Mouse (Mus musculus) forelimb bud, embryonic 11.5 days (tissue): ENCODE results near the gene Zfp683.

Source experiments
- DNase-seq: peaks from one replicate; pipeline ENCODE4 v3.0.0-alpha.2; 2012; ENCODE audit warnings: low read depth, low spot score

Gene Zfp683

DNA sequence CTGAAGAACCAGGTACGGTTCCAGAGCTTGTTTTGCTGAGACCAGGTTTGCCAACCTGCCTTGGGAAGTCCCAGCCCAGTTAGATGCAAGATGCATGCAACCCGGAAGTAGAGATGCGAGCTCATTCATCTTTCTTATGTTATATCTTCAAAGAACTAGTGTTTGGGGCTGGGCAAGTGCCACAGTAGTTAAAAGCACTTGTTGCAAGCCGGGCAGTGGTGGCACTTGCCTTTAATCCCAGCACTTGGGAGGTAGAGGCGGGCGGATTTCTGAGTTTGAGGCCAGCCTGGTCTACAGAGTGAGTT, 37.5 kb downstream of the Zfp683 start:
- DNase-seq = no peak

DNA sequence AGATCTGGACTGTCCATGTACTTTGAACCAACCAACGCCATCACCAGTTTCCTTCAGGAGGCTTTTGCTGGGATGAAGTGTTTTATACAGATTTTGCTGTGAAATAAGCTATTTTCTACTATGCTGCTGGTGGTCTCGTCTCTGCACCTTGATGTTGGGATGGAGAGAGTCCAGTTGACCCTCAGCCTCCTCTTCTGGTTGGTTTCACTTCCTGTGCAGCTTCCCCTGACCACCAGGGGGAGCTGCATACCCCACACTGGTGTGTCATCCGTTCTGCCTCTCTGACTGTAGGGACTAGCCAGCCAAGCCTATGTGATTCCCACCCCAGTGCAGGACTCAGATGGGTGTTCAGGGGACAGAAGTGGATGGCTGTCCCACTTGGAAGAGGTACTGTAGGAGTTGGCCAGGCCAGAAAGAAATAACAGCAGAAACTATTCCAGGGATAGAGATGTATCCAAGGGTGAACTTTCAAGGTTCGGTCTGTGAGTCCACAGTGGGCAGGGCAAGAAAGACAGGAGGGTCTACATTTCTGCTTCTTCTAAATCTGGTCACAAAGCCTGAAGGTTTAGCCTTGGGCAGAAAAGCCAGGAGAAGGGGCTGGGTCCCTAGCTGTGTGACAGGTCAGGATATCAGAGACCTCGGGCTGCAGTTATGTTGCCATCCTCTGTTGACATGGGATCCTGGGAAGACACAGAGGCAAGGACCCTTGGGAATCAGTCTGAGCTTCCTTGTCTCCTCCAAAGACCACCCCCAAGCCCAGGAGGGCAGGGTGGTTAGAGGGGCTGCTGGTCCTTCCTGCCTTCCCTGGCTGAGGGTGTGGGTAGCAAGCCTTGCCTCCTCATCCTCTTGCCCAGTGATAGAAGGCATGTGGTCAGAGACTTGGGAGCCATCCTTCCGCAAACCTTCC, 39.0 kb downstream of the Zfp683 start:
- DNase-seq = peak; percentile 30

DNA sequence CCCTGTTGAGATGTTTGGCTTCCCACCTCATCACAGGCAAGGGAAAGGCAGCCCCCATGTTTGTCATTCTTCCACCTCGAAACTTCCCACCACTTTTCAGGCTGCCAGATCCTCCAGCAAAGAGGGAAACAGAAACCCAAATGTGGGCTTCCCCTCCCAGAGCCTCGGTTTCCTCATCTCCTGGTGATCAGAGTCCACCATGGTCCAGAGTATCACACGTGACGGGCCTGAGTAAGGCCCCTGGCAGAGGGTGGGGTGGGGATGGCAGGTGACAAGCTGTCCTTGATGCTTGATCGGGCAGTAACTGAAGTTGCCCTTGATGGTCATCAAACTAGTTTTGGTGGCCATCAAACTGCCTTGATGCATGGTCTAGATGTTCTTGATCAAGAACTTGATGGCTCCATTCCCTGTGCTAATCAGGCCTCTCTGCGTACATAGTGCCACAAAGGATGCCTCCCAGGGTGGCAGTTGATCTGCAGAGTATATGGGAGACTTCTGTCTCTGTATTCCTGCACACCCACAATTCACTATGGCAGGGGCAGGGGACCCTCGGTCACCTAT, 40.4 kb downstream of the Zfp683 start:
- DNase-seq = no peak

DNA sequence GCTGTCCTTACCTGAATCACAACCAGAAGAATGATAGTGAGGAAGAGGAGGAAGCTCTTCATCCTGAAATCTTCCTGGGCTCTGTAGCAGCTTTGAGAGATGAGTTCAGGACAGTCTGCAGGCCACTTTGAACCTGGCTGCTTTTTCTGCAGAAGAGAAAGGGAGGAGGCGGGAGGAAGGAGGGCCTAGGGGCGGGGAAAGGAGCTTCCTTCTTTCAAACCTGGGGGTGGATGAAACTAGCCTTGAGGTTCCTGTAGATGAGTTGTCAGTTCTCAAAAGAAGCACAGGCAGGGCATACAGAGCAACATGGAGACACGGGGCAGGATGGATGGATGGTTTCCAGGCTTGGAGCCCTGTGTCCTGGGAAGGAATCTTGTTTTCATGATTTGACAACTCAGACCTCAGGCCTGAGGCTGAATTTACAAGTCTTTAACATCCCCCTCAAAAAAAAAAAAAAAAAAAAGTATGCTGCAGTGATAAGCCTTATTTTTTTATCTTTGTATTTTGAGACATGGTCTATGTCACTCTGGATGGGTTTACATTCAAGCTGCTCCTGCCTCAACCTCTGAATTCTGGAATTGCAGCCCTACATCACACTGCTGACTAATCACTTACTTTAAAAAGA, 41.4 kb downstream of the Zfp683 start, which contains the start of gene Cd52:
TSS of gene Cd52 (minus strand) at position 160 of the 625 bp plus-strand sequence.
- DNase-seq = no peak

DNA sequence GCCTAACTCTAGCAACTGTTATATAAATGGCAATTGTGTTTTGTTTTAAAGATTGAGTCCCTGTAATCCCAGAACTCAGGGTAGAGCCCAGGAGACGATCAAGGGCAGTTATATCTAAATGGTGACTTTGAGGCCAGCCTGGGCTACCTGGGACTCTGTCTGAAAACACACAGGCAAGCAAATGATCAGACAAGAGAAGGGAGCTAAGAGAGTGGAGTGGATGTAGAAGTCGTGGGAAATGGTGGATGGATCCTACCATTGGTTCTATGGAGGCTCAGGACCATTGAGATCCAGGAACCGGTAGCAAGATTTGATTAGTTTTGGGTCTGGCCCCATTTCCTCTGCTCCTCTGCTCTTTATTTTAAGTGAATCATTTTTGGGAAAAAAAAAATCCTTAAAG, 42.5 kb downstream of the Zfp683 start:
- DNase-seq = no peak

DNA sequence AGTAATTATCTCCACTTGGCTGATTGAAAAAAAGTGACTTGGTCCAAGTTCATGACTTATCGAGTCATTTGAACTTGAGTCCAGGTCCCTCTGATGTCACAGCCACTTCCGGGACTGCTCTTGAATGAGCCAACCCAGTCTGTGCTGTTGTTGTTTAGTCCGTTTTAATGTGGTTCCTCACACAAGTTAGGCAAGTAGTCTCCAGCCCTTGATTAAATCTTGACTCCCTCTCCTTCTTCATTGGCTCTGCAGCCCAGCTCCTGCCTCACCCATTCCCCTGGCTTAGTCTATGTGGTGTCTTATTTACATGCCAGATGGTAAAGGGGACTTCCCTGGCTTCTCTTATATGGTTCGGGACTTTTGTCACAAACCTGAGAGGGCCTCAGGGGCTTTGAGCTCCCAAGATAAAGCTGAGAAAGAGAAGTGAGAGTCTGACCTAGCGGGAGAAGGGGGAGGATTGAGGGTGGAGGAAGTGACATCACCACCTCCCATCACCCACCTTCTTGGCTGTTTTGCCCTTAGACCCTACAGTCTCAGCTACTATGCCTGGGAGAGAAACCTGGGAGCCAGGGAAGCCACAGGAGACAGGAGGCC, 43.5 kb downstream of the Zfp683 start:
- DNase-seq = no peak

DNA sequence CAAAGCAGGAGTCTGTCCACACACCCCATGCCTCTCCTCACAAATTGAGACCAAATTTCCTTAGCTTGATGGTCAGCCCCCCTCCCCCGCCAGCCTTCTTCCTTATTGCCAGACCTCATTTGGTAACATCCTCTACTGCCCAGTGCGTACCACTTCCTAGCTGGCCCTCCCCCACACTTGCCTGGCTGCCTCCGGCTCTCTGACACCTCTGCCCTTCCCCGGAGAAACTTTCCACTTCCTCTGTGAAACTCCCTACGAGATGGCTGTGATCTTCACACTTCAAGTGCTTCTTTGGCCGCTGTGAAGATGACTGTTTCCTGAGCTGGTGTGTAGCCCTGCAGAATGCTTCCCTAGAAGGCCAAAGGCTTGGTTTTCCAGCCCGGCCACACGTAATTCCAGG, 45.0 kb downstream of the Zfp683 start:
- DNase-seq = no peak

DNA sequence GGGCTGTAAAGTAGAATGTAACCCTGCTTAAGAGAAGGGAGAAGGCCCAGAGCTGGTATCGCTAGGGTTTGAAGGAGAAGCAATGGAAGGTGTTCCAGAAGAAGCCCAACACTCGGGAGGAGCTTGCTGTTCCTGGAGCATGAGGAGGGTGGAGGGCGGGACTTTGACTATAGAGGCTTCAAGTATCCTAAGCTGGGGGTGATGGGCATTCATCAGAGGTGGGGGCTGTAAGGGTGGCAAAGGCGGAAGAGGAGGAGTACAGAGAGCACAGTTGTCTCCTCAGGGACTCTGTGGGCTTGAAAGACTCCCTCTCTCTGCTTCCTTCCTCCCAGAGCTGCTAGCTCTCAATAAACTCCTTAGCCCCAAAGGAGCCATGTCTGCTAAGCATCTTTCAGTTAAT, 46.6 kb downstream of the Zfp683 start:
- DNase-seq = no peak

DNA sequence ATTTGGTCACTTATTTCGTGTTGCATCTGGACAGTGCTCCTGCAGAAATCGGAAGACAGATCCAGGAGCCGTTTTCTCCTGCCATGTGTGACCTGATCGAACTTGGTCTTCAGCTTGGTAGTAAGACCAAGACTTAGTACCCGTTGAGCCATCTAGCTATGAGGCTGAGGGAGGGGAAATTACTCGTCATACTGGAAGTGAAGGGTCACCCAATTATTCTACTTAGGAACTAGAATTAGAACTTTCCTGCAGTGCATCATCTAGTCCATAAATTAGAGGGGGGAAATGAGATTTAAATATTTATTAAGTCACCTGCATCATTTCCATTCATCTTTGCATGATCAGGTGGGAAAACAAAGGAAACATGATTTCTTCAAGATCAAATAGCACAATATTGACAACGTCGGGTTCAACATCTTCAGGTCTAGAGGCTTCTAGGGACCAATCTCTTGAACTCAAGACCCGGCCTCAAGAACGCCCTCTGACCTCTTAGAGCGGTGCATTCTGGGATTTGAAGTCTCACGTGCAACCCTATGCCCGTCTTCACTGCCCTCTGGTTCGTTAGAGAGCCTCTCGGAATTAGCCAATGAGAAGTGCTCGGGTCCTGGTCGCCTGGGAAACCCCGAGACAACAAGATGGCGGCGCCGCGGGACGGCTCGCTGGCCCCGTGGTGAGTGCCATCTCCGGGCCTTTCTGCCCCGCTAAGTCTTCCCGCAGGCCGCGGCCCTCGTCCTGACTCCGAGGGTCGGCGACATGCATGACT, 48.5 kb downstream of the Zfp683 start, which contains the start of gene Ubxn11:
TSS of gene Ubxn11 (plus strand) at position 592 of the 763 bp plus-strand sequence.
- DNase-seq = peak; percentile 91

DNA sequence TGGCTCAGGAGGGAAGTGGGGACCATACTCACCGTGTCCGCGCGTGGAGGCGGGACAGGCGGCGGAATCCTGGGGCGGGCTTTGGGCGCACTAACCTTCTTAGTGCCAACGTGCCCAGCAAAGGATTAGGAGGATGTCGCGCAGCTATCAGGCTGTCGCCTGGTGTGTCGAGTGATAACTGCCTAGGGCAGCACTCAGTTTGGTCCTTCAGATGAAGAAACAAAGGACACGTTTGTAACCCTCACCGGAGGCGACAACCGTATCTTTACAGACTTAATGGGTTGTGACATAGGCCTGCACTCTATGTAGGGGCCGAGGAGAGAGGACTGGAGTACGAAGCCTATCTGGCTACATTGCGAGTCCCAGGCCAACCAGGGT, 49.1 kb downstream of the Zfp683 start:
- no peak for DNase-seq

DNA sequence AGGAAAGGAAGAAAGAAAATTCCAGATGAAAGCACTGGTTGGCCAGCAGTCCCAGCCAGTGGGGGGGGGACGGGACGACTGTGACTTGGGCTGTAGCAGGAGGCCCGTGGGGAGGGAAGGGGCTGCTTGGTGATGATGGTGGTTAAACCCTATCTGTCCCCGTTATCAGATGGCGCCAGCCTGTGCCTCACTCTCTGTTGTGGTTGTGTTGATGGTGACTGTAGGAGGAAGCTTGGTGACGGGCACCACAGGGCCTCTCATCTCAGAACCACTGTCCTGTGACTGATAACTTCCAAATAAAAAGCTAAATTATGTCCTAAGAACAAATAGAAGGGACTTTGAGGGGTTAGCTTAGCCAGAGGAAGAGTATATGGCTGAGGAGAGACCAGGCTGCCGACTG, 52.5 kb downstream of the Zfp683 start:
- DNase-seq = no peak

DNA sequence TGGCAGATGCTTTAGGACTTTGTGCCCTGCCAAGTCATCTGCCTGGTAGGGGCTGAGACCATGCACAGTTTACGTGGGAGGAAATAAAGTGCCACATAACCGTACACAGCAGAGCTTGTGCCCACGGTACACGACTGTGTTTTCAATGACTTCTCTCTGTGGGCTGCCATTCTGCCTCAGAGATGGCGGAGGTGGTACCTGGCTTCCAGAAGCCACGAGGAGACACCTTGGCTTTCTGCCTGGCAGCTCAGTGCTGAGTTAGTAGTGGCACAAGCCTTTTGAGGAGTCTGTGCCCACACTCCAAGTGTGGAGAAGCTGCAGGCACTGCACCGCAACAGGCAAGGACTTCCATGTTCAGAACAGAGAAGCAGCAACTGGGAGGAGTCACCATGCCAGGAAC, 54.1 kb downstream of the Zfp683 start:
- DNase-seq = no peak

DNA sequence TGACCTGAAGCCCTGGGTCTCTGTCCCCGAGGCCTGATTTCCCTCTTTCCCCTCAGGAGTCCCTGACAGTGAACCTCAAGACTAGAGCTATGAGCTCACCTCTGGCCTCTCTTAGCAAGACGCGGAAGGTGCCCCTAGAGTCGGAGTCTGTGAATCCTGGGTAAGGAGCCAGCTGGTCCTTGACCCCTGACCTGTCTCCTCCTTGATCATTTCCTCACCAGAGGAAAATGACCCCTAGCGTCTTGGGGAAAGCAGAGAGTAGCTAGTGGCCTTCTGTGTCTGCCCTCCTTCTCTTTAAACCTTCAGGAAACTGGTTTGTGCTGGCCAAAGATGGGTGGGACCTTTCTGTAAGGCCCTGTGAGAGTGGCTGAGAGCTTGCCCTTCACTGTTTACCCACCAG, 54.6 kb downstream of the Zfp683 start:
- no peak for DNase-seq
